Mouse (Mus musculus): ENCODE data around the gene Ccdc142. TPM values are rescaled to one million over a fixed set of nuclear protein-coding genes. Genes with fewer than 3 reads are reported as not detected.

Gene Ccdc142
- total RNA-seq, 2 experiments from 2014 or later: 1.4 to 1.7 TPM

DNA sequence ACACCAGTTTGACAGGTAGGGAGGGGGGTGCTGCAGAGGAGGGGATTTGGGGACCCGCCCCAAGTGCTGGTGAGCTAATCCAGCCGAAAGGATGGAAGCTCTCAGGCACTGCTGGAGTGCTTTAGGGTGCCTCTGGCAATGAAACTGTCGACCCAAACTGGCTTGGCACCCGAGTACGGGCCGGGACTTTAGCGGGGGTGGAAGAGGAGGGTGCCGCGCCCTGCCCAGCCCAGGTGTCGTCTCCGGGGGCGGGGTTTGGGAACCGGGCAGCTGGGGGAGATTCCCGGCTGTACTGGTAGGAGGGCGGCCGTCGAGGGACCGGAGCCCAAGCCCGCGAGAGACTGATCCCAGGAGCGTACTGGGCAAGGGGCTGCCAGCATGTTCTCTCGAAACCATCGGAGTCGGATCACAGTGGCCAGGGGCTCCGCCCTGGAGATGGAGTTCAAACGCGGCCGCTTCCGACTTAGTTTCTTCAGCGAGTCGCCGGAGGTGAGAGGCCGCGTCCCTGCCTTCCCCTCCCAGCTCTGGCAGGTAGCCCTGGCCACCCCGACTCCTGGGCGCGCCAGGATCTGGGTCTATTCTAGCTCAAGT is 34.3 kb downstream of the Ccdc142 start:
- intact Hi-C loops (cut with DNase I): no loop called here
- DNase-seq (ENCODE audit: low spot score): no peak

DNA sequence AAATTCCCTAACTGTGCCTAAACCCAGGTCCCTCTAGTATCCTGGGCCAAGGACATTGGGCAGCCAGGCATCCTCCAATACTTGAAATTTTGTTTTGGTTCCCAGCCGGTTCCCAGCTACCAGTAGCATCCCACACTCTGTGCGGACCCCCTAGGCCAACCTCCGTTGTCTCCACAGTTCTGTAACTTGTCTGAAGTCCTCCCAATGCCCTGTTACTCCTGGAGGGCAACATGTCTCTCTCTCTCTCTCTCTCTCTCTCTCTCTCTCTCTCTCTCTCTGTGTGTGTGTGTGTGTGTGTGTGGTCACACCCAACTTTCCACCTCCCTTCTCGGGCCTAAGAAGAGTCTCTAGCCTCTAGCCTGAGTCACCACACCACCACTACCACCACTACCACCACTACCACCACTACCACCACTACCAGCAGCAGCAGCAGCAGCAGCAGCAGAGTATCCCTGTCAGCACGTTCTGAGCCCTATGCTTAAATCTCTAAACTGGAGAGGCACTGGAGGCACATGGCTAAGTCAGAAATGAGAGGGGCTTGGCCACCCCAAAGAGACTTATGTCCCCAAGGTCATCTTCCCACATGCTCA is 35.0 kb downstream of the Ccdc142 start:
- intact Hi-C loops (cut with DNase I): no loop called here
- no peak for DNase-seq (ENCODE audit: low spot score)

DNA sequence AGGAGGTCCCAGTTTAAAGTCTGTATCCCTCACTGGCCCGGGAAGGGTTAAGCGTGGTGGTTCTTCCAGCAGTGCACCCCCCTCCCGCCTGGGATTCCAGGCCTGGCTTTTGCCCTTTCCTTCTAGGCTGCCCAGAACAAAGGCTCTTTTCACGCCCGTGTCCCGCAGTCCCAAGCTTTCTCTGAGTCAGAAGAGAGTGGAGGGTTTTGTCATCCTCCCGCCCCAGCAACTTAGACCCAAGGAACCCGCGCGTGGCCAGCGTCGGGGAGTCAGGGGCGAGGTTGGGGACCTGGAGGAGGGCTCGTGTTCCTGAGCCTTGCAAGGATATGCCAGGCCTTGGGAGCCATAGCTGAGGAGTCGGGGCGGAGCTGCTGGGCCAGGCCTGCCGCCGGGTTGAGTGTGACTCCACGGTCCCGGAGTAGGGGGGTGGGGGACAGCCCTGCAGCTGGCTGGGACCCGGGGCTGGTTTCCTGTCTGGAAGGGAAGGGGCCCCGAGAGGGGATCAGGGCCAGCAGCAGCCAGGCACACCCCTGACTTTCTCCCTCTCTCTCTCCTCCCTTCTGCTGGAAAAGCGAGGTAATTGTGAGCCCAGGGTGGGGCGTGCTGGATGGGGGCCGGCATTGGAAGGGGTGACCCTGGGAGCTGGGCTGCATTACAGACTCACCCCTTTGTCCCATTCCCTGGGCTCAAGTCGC is 35.6 kb downstream of the Ccdc142 start:
- peak; percentile 75 for DNase-seq (ENCODE audit: low spot score)

DNA sequence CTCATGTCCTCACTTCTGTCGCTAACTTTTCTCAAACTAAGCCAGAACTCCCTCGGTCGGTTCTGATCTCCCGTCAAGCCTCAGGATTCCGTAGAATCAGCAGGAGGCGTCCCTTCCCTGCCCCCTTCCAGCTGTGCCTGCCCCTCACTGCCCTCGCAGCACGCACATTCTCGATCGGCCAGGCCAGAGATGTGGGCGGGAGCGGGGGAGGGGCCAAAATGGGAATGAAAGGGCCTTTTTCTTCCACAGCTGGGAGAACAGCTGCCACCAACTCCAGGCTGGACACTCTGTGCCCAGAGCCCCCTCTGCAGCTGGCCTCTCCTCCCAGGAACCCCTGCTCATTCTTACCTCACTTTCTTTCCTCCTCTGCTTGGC is 36.2 kb downstream of the Ccdc142 start:
- peak; percentile 88 for DNase-seq (ENCODE audit: low spot score)
- intact Hi-C loops (cut with DNase I): no loop called here

More for the DNA sequence above, 35.6 kb downstream of the Ccdc142 start:
- intact Hi-C loops (cut with DNase I): no loop called here

DNA sequence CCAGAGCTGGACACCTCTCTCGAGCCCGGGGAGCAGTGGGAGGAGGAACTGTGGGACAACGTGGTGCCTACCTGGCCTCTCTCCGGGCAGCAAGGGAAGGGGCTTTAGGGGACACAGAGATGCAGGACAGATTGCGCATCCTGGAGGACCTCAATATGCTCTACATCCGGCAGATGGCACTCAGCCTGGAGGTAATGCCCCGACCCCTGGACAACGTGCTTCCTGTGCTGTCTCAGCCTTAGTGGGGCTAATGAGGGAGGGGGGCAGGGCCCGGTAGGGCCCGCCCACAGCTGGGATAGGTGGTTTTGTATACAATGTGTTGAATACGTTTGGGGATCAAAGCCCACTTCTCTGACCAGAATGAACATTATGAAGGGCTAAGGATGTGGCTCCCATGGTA is 36.7 kb downstream of the Ccdc142 start:
- no peak for DNase-seq (ENCODE audit: low spot score)
- intact Hi-C loops (cut with DNase I): no loop called here

DNA sequence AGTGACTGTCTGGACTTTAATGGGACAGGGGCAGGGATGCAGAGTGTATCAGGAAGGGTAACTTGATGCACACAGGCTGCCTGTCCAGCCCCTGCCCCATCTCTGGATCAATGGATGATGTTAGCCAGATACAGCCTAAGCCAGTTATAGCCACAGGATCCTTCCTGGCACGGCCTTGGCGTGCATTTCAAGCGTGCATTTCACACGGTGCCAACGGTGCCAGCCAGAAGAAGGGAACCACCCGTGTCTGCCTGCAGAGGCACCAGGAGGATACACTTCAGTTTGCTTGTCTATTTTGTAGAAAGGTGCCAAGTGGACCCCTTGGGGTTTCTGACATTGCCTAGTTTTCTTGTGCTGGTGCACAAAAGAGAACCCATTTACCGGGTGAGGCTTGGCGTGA is 38.6 kb downstream of the Ccdc142 start:
- no peak for DNase-seq (ENCODE audit: low spot score)
- intact Hi-C loops (cut with DNase I): no loop called here

DNA sequence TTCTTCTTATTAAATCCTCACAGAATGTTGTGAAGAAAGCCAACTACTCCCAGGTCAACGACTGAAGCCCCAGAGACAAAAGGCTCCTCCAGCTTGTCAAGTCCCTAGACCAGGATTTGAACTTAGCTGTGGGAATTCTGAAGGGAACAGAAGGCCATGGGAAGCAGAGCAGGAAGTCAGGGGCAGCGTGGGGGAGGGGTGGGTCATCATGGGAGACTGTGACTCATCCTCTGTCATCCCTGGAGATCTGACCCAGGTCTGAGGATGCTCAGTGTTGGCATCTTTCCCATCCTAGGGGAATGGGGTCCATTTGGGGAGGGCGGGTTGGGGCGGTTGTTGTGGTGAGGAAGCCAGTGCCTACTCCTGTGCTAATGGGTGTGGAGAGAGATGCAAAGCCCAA is 40.2 kb downstream of the Ccdc142 start:
- DNase-seq (ENCODE audit: low spot score): no peak
- intact Hi-C loops (cut with DNase I): no loop called here

DNA sequence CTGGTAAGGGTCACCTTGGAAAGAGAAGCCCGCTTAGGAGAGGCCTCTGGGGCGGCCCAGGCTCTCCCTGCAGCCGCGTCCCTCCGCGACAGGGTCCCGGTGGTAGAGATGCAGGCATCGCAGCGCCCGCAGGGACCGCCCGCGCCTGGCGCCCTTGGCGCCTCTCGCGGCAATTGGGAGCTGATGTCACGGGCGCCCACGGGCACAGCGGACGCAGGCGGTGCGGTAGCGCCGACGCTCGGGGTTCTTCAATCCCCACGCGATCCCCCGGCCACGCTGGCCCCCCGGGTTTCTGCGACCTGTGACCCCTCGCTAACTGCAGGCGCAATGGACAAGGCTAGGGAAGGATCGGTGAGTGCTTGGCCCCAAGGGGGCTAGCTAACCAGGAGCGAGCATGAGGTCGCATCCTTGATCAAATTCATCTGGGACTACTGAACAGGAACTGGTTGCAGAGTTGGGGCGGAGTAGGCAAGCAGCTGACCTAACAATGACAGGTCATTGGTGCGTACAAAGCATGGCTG is 40.9 kb downstream of the Ccdc142 start:
- intact Hi-C loops (cut with DNase I): no loop called here
- DNase-seq (ENCODE audit: low spot score): no peak

DNA sequence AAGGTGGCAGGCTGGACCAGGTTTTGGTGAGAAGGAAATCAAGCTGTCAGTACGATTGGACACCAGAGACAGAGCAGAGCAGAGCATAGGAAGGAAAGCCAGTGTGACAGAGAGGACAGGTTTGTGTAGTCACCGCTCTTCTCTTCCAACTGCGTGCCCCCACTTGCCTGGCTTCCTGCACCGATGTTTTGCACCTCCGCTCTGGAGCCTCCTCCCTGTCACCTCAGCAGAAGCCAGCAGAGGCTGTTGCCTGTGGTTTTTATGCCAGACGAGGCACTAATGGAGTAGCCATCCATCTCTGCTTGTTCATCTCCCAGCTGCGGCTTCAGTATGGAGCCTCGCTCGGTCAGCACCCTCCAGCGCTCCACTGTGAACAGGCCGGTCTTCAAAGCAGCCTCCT is 41.5 kb downstream of the Ccdc142 start:
- intact Hi-C loops (cut with DNase I): no loop called here
- no peak for DNase-seq (ENCODE audit: low spot score)

DNA sequence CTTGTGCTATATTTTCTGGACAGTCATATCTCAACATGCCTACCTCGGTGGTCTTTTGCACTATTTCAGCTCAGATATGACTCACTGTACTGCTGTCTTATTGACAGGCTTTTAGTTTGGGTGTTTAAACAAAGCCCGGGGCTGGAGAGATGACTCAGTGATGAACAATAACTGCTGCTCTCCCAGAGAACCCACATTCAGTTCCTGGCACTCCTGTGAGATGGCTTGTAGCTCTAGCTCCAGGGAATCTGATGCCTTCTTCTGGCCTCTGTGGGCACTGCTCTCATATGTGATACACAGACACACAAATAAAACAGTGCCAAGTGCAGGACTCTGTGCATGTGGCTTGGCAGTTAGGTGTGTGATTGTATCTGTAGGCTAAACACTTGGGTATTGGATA is 43.8 kb downstream of the Ccdc142 start:
- intact Hi-C loops (cut with DNase I): no loop called here

DNA sequence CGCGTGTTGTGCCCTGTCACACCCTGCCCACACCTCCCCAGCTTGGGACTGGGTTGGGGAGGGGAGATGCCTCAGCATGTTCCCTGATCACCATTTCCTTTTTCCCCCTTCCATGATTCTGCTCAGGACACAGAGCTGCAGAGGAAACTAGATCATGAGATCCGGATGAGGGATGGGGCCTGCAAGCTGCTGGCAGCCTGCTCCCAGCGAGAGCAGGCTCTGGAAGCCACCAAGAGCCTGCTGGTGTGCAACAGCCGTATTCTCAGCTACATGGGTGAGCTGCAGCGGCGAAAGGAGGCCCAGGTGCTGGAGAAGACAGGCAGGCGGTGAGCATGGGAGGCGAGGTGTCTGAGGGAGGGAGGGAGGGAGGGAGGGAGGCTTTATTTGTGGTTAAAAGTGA is 44.4 kb downstream of the Ccdc142 start:
- no peak for DNase-seq (ENCODE audit: low spot score)
- intact Hi-C loops (cut with DNase I): no loop called here

More for the DNA sequence above, 43.8 kb downstream of the Ccdc142 start:
- DNase-seq (ENCODE audit: low spot score): no peak

DNA sequence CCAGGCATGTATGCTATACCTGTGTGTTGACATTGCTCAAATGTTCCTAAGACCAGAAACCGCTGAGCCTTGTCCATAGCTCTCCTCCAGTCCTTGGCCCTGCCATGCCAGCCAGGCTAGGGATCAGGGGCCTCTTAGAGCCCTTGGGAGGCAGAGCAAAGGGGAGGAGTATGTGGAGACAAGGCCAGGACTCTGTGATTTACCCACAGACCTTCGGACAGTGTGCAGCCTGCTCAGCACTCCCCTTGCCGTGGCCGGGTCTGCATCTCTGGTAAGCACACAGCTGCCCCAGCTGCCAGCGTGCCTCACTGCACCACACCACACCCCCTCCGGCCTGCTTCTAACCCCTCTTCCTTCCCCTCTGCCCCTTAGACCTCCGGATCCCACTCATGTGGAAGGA is 45.9 kb downstream of the Ccdc142 start:
- DNase-seq (ENCODE audit: low spot score): no peak
- intact Hi-C loops (cut with DNase I): no loop called here

DNA sequence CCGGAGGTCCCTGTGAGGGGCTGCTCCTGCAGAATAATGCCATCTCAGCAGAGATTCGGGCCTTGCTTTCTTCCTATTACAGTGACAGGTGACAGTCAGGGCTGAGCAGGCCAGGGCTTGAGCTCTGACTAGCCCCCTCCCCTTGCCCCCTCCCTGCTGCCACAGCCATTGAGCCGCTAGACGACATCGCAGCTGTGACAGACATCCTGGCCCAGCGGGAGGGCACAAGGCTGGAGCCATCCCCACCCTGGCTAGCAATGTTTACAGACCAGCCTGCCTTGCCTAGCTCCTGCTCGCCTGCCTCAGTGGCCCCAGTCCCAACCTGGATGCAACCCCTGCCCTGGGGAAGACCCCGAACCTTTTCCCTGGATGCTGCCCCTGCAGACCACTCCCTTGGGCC is 50.3 kb downstream of the Ccdc142 start:
- DNase-seq (ENCODE audit: low spot score): no peak
- intact Hi-C loops (cut with DNase I): no loop called here

DNA sequence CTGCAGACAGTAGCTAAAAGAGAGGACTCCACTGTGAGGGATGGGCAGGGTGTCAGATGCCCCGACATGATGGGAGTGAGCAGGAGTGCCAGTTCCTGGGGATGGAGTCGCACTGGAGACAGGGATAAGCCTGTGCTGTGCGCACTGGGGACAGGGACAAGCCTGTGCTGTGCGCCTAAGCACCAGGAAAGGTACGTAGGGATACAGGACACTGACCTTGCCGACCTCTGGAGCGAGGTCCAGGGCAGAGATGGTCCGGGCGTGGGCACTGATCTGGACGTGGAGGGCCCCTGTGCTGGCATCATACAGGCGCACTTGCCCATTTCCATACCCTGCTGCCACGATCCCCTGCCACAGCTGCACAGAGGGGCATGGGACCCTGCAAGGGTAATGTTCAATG is 51.6 kb downstream of the Ccdc142 start:
- intact Hi-C loops (cut with DNase I): no loop called here
- DNase-seq (ENCODE audit: low spot score): no peak

DNA sequence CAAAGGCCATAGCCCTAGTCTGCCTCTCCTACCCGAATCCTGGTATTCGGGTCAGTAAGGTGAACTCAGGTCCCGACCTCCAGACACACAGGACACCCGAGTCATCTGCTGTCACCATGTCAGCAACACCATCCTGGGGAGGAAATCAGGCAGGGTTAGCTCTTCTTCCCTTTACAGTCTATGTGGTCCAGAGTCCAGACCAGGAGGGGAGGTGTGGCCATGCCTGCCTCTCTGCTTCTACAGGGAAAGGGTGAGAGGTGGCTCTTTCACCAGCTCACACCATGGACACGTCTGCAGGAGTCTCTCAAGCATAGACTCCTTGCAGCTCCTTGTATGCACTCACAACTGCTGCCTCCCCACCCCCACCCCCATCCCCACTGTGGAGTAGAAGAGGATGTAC is 52.1 kb downstream of the Ccdc142 start:
- DNase-seq (ENCODE audit: low spot score): no peak
- intact Hi-C loops (cut with DNase I): no loop called here

DNA sequence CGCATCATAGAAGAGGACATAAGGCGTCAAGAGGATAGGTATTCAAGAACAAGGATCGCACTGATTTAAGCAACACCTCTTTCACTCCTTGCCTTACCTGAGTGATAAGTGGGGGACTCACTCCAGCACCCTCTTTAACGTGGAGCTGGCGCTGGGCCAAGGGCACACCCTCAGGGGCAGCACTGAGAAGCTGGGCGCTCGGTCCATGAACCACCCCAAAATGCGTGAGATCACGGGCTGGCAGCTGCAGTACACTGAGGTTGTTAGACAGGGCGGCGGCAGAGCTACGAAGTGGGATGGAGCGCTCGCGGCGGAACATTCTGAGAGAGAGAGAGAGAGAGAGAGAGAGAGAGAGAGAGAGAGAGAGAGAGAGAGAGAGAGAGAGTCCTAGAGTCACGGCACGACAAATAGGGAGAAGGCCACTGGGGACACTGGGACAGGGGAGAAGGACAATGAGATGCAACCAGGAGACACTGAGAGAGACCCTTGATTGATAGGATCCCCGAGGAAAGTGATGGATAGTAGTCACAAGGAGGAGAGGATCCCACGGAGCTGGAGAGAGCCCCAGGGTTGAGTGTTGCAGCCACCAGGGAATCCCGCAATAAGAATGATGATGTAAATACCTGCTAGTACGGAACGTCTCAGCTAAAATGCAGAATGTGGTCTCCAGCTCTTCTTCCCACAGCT is 54.3 kb downstream of the Ccdc142 start:
- DNase-seq (ENCODE audit: low spot score): no peak
- intact Hi-C loops (cut with DNase I): no loop called here

DNA sequence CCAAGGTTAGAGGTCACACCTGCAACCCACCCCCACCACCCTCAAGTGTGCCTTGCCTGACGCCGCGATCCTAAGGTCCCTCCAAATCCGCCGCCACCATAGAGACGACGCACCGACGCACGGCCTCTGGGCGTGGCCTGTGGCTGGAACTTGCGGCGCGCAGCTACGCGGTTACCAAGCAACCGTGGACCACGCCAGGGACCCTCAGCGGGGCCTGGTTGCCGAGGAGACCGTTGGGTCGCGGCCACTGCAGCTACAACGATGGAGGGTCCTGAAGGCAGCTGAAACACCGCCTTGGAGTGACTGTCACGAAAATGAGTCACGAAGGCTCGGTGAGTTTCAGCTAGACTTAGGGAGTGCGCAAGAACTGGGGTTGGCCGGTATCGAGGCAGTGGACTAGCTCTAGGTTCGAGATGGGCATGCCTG is 54.9 kb downstream of the Ccdc142 start, which contains the start of the genes Wdr54 and 1700003E16Rik:
TSS of gene Wdr54 (minus strand) at position 139 of the 426 bp plus-strand sequence.
TSS of gene 1700003E16Rik (plus strand) at position 146 of the 426 bp plus-strand sequence.
- DNase-seq (ENCODE audit: low spot score): no peak
- intact Hi-C loops (cut with DNase I): no loop called here

Data from heart, postnatal 25 days (tissue).